Mouse (Mus musculus) midbrain, embryonic 13.5 days (tissue): ENCODE results near the gene Senp3. TPM values are rescaled to one million over a fixed set of nuclear protein-coding genes. Genes with fewer than 3 reads are reported as not detected.

Source experiments
- ATAC-seq: fragments of 200-750 bp; cut with Nextera tagmentation; 2 replicates; pipeline ENCODE4 v1.8.0; 2017; ENCODE audit warnings: mild to moderate bottlenecking, moderate TSS enrichment, moderate library complexity
- H3K27ac ChIP-seq: fragments of 300-500 bp; sonication (generic); 2 replicates; pipeline ENCODE4 v1.5.1; 2015; ENCODE audit warnings: inconsistent platforms, mild to moderate bottlenecking, moderate library complexity
- H3K27me3 ChIP-seq: fragments of 300-500 bp; sonication (generic); 2 replicates; pipeline ENCODE4 v1.6.1; 2015; ENCODE audit warnings: mild to moderate bottlenecking, inconsistent platforms
- H3K36me3 ChIP-seq: fragments of 300-500 bp; sonication (generic); 2 replicates; pipeline ENCODE4 v1.6.1; 2015; ENCODE audit warnings: mild to moderate bottlenecking, inconsistent platforms
- H3K4me1 ChIP-seq: fragments of 300-500 bp; sonication (generic); replicated peaks from 2 replicates; pipeline ENCODE4 v1.6.1; 2015; ENCODE audit warnings: inconsistent platforms
- H3K4me2 ChIP-seq: fragments of 300-500 bp; sonication (generic); replicated peaks from 2 replicates; pipeline ENCODE4 v1.6.1; 2015; ENCODE audit warnings: moderate library complexity, mild to moderate bottlenecking, inconsistent platforms
- H3K4me3 ChIP-seq: fragments of 300-500 bp; sonication (generic); replicated peaks from 2 replicates; pipeline ENCODE4 v1.5.1; 2015; ENCODE audit warnings: mild to moderate bottlenecking, inconsistent platforms
- H3K9ac ChIP-seq: fragments of 300-500 bp; sonication (generic); replicated peaks from 2 replicates; pipeline ENCODE4 v1.6.1; 2015; ENCODE audit warnings: mild to moderate bottlenecking, inconsistent platforms
- H3K9me3 ChIP-seq: fragments of 300-500 bp; sonication (generic); 2 replicates; pipeline ENCODE4 v1.6.1; 2016; ENCODE audit warnings: mild to moderate bottlenecking, inconsistent platforms
- WGBS: fragments of 180-500 bp; shearing (Covaris S2); methylation state at CpG from one replicate; pipeline ENCODE4 v1.1.7; 2015; 5-methylcytosine and 5-hydroxymethylcytosine counted together
- polyA plus RNA-seq: library from polyadenylated mRNA; unstranded; fragments of >200 nt; fragmentation: Nextera tagmentation; extraction: Ambion mirVana; gene quantifications from 2 replicates; pipeline ENCODE4 v1.2.1, GENCODE M21; 2015

Gene Senp3
- polyA plus RNA-seq, 1 experiment from 2014 or later, result 101 TPM

GRCm38 (mm10) chr11:69670786-69671725 lies 10.8 kb downstream of the Senp3 start:
- H3K4me2 ChIP-seq, result peak overlapping the region; percentile 84
- peak overlapping the region; percentile 76 for H3K4me3 ChIP-seq
- no peaks in the 10 kb centered on the region for H3K9me3 ChIP-seq
- ATAC-seq, result peak; percentile 69
- peaks cover 33% of the 10 kb centered on the region for H3K4me1 ChIP-seq
- H3K36me3 ChIP-seq, result peaks cover 74% of the 10 kb centered on the region
- no peaks in the 10 kb centered on the region for H3K27me3 ChIP-seq
- peak overlapping the region; percentile 99 for H3K9ac ChIP-seq
- 1% methylated on average over 52 of the region's 61 CpGs for WGBS
- H3K27ac ChIP-seq, result peak overlapping the region; percentile 98

DNA sequence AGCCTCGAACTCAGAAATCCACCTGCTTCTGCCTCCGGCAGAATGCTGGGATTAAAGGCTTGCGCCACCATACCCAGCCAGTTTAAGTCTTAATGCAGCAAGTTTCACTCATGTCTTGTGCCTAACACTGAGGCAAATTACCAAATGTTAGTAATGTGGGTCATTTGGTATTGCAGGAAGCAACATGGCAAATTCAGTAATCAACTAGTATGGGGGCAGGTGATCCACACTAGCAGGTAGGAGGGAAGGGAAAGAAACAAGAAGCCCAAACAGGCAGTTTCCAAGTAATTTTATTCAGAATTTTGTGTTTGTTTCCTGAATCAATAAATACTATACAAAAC lies 15.2 kb downstream of the Senp3 start:
- H3K9ac ChIP-seq, result no peak overlapping the region
- H3K4me3 ChIP-seq, result no peak overlapping the region; the same call in 1 of the 2 replicates
- H3K4me1 ChIP-seq, result peaks cover 35% of the 10 kb centered on the region
- H3K27me3 ChIP-seq, result no peaks in the 10 kb centered on the region
- no peaks in the 10 kb centered on the region for H3K9me3 ChIP-seq
- H3K36me3 ChIP-seq, result peaks cover 71% of the 10 kb centered on the region
- no peak overlapping the region for H3K27ac ChIP-seq
- ATAC-seq, result no peak
- WGBS, result 85% methylated on average over 3 of the region's 3 CpGs
- H3K4me2 ChIP-seq, result no peak overlapping the region

DNA sequence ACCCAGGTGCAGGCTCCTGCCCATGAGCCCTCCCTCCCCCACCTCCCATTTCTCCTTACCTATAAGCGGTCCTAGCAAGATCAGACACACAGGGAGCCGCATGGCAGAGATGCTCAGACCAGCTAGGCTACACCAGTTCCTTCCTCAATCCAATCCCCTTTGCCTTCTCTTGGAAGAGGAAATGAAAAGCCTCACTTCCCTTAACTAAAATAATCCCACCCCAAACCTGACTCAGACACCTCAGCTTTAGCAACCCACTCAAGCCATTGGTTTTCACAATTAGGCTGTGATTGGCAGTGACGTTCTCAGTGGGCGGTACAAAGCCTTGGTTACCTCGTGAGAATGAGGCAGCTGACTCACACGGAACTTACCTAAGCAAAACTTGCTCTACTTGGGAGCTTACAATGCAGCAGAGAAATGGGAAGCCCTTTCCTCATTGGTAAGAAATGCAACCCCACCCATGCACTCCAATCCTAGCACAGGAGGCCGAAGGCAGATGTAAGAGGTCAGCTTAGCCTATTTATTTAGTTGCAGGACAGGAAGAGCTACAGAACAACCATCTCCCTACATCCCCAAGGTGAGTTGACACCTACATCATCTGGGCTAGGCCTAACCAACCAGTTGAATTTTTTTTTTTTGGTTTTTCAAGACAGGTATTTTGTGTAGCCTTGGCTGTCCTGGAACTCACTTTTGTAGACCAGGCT lies 15.8 kb downstream of the Senp3 start, which contains the start of gene Cd68:
Gene Cd68, minus strand, starts transcription at position 193 of the 704 bp plus-strand sequence.
- Histone ChIP-seq H3K27me3 (no peaks in the 10 kb centered on the region), H3K4me1 (peaks cover 41% of the 10 kb centered on the region), H3K36me3 (peaks cover 71% of the 10 kb centered on the region), H3K27ac (peak within 1 kb of the TSS; percentile 47), H3K9ac (no peak within 1 kb of the TSS; the same call in 1 of the 2 replicates), H3K4me2 (no peak within 1 kb of the TSS), H3K4me3 (no peak within 1 kb of the TSS; the same call in 1 of the 2 replicates), H3K9me3 (no peaks in the 10 kb centered on the region)
- no peak for ATAC-seq
- 38% methylated on average over 7 of the region's 7 CpGs for WGBS

- H3K27me3 ChIP-seq, result no peaks in the 10 kb centered on the region
- ATAC-seq, result no peak
- H3K4me1 ChIP-seq, result peaks cover 43% of the 10 kb centered on the region
- no peak overlapping the region; the same call in 1 of the 2 replicates for H3K9ac ChIP-seq
- H3K4me3 ChIP-seq, result no peak overlapping the region
- H3K9me3 ChIP-seq, result no peaks in the 10 kb centered on the region
- 80% methylated on average over 9 of the region's 9 CpGs for WGBS
- 0 out of 2 replicates have a peak overlapping the region, but pooled peaks have one; percentile 25 for H3K27ac ChIP-seq
- H3K4me2 ChIP-seq, result no peak overlapping the region
- H3K36me3 ChIP-seq, result peaks cover 67% of the 10 kb centered on the region
These were observed 16.4 kb downstream of the Senp3 start for GRCm38 (mm10) chr11:69665457-69665960.

DNA sequence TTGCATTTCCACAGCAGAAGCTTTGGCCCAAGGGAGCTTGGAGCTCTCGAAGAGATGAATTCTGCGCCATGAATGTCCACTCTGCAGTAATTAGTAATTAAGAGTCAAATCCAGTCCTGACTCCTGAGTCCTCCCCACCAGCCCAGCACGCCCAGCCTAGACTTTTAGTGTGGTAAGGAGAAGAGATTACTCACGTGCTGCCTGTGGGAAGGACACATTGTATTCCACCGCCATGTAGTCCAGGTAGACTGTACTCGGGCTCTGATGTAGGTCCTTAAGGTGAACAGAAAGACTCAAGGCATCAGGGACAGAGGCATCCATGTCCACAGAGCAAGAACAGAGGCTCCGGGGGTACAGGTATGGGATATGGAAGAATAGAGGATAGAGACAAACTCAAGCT lies 17.0 kb downstream of the Senp3 start:
- WGBS, result 92% methylated on average over 7 of the region's 7 CpGs
- Histone ChIP-seq H3K4me1 (peaks cover 42% of the 10 kb centered on the region), H3K27ac (peak overlapping the region; percentile 47), H3K27me3 (no peaks in the 10 kb centered on the region), H3K4me2 (no peak overlapping the region), H3K9me3 (no peaks in the 10 kb centered on the region), H3K36me3 (peaks cover 65% of the 10 kb centered on the region), H3K9ac (no peak overlapping the region), H3K4me3 (no peak overlapping the region)
- no peak for ATAC-seq

DNA sequence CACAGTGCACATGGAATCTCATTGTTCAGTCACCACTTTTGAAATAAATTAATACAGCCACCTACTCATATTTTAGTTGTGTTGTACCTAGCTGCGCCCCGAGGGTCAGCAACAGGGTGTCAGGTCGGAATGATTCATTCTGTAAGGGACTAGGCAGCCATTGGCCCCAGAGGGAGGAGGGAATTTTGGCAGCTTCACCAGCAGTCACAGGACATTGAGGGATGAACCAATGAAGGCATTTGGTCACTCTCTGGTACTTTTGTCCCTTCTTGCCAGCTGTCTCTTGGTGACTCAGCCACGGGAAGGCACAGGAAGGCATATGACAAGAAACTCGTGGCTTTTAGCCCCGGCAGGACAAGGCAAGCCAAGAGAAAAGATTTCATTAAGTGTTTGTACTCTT lies 18.1 kb downstream of the Senp3 start:
- H3K9ac ChIP-seq, result no peak overlapping the region
- H3K27ac ChIP-seq, result peak overlapping the region; percentile 95
- no peak overlapping the region for H3K4me2 ChIP-seq
- no peak overlapping the region; the same call in 1 of the 2 replicates for H3K4me3 ChIP-seq
- H3K4me1 ChIP-seq, result peaks cover 32% of the 10 kb centered on the region
- no peaks in the 10 kb centered on the region for H3K9me3 ChIP-seq
- H3K36me3 ChIP-seq, result peaks cover 60% of the 10 kb centered on the region
- no peak for ATAC-seq
- WGBS, result 91% methylated on average over 6 of the region's 6 CpGs
- no peaks in the 10 kb centered on the region for H3K27me3 ChIP-seq

DNA sequence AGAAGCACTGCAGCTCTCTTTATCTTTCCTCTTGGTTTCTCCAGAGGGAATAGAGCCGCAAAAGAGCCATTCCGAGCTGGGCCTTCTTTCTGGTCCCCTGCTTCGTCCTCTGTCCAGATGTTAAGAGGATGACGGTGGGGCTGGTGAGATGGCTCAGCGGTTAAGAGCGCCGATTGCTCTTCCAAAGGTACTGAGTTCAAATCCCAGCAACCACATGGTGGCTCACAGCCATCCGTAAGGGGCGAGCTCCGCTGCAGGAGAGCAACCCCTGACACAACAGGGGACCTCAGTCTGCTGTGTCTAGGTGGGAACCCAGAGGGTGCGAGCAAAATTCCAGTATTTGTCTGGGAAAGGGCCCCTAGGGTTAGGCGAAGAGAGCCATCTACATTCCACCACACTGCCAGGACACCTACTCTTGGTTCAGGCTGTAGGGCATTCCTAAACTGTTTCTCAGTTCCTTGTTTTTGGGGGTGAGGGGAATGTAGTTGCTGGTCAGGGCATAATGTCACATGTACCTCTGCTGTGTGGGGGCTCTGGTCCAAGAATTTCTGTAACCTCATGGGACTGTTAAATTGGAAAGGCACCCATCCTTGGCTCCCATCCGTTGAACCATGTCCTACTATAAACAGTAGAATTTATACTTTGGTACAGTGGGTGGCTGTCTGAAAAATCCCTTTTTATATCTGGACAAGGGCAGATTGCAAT lies 18.8 kb downstream of the Senp3 start:
- peak overlapping the region; percentile 48 for H3K9ac ChIP-seq
- peak overlapping the region; percentile 95 for H3K27ac ChIP-seq
- H3K9me3 ChIP-seq, result no peaks in the 10 kb centered on the region
- H3K4me1 ChIP-seq, result peaks cover 28% of the 10 kb centered on the region
- H3K4me3 ChIP-seq, result peak overlapping the region; percentile 56
- ATAC-seq, result peak; percentile 60
- peak overlapping the region; percentile 61 for H3K4me2 ChIP-seq
- H3K27me3 ChIP-seq, result no peaks in the 10 kb centered on the region
- WGBS, result 71% methylated on average over 13 of the region's 13 CpGs
- H3K36me3 ChIP-seq, result peaks cover 60% of the 10 kb centered on the region

DNA sequence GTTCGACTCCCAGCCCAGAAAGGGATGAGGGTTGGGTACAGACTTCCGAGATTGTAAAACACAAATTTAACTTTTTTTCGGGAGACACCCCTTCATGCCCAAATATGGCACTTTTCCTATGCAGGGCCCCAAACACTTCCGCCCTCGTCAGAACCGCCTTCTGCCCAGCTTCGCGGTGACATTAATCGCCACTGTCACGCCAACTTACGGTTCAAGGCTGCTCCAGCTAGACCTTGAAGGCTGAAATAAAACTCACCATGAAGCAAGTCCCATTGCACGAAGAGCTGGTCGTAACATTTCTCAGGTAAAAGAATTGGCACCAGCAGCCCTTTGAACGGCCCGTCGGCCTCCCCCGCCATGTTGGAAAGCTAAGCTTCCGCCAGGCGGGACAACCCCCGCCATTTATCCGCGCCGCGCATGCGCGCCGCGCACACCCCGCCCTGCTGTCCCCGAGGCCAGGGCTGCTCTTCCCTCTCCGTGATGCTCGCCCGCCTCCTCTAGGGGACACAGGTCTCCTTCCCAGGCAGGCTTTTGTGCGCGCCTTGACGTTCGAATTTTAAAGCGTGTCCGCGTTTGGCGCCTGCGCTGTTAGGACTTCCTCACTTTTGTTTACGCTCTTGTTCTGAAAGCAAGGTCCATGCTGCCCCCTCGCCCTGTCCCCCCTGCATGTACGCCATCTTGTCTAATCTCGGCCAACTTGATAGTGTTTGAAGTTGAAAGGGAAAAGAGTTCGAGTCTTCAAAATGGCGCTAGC lies 19.5 kb downstream of the Senp3 start, which contains the start of gene Mpdu1:
Gene Mpdu1, minus strand, starts transcription at position 430 of the 754 bp plus-strand sequence.
- ATAC-seq, result peak; percentile 97
- Histone ChIP-seq H3K27me3 (no peaks in the 10 kb centered on the region), H3K4me2 (peak within 1 kb of the TSS; percentile 61), H3K4me3 (peak within 1 kb of the TSS; percentile 56), H3K9me3 (no peaks in the 10 kb centered on the region), H3K27ac (peak within 1 kb of the TSS; percentile 95), H3K9ac (peak within 1 kb of the TSS; percentile 73), H3K36me3 (peaks cover 60% of the 10 kb centered on the region), H3K4me1 (peaks cover 28% of the 10 kb centered on the region)
- WGBS, result under 1% methylated on average over 48 of the region's 48 CpGs

- no peak for ATAC-seq
- peak overlapping the region; percentile 61 for H3K4me2 ChIP-seq
- no peaks in the 10 kb centered on the region for H3K9me3 ChIP-seq
- peak overlapping the region; percentile 95 for H3K27ac ChIP-seq
- peaks cover 63% of the 10 kb centered on the region for H3K36me3 ChIP-seq
- H3K4me3 ChIP-seq, result peak overlapping the region; percentile 56
- 82% methylated on average over 3 of the region's 3 CpGs for WGBS
- H3K4me1 ChIP-seq, result peaks cover 28% of the 10 kb centered on the region
- peak overlapping the region; percentile 73 for H3K9ac ChIP-seq
- no peaks in the 10 kb centered on the region for H3K27me3 ChIP-seq
These were observed 20.5 kb downstream of the Senp3 start for GRCm38 (mm10) chr11:69661221-69661881.

DNA sequence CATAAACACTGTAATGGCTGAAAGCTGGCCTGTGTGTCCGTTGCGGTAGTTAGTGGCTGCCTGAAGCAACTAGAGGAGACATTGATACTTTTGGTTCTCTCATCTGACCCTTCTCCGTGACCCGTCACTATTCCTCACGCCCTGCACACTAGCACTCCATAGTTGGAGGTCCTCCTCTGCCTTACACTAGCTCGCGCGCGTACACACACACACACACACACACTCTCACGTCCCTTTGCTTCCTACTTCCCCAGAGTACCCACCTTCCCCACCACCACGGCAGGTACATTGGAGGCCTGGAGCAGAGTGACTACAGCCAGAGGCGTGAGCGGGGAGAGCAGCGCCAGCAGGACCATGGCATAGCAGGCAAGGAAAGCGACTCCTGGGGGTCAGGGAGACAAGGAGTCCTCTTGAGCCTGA lies 24.4 kb downstream of the Senp3 start:
- Histone ChIP-seq H3K27ac (no peak overlapping the region), H3K4me3 (no peak overlapping the region), H3K9me3 (no peaks in the 10 kb centered on the region), H3K27me3 (no peaks in the 10 kb centered on the region), H3K4me1 (peaks cover 39% of the 10 kb centered on the region), H3K36me3 (peaks cover 58% of the 10 kb centered on the region), H3K9ac (no peak overlapping the region), H3K4me2 (no peak overlapping the region)
- no peak for ATAC-seq
- WGBS, result 86% methylated on average over 15 of the region's 15 CpGs
